Mouse (Mus musculus) ES-Bruce4 (cell line): ENCODE data around the gene Medag.

Source experiments
- CTCF ChIP-seq: IDR thresholded peaks from one replicate; pipeline ENCODE4 v1.8.1; 2011; ENCODE audit warnings: low read depth, low read length
- POLR2A ChIP-seq: IDR thresholded peaks from one replicate; pipeline ENCODE4 v1.8.1; 2011; ENCODE audit warnings: low read length; ENCODE audit not compliant: insufficient read depth

DNA sequence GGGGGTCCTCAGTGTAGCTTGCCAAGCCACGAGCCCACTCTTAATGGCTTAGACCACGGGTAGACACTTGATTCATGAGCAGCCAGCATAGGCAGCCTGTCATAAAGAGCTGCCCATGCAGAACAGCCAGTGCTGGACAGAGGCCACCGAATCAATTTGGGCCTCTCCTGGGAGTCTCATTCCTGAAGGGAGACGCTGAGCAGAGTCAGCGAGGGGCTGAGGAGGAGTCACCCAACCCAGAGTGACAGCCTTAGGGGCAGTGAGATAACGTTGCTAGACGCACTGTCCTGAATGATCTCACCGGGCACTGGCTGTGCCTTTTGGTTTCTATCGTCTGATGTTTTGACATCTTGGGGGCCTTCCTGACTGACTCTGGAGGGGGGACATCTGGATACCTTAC is 38.3 kb upstream of the Medag start:
- TF ChIP-seq POLR2A (no peak), CTCF (no peak)
